Mouse (Mus musculus): ENCODE data around the gene Methig1. TPM values are rescaled to one million over a fixed set of nuclear protein-coding genes. Genes with fewer than 3 reads are reported as not detected.

Methig1 gene
- polyA plus RNA-seq, 1 experiment from 2014 or later = not detected

GRCm38 (mm10) chr15:100410918-100411672, 58.1 kb downstream of the Methig1 start:
- ATAC-seq = peak; percentile 85
- no peak overlapping the region for H3K9ac ChIP-seq (ENCODE audit: low read depth, low read length)
- no peak overlapping the region for H3K4me3 ChIP-seq (ENCODE audit: low read depth, low read length)
- H3K27ac ChIP-seq (ENCODE audit: low read depth, low read length) = peak overlapping the region; percentile 80
- no peaks in the 10 kb centered on the region for H3K27me3 ChIP-seq (replicated peaks; ENCODE audit: control insufficient read depth, insufficient read depth, low read length)
- peaks cover 41% of the 10 kb centered on the region for H3K36me3 ChIP-seq (ENCODE audit: control insufficient read depth, insufficient read depth)
- 41% methylated on average over 14 of the region's 14 CpGs for WGBS
- H3K4me2 ChIP-seq (replicated peaks; ENCODE audit: low read depth) = peak overlapping the region; percentile 35; the same call in 1 of the 2 replicates
- peaks cover 6% of the 10 kb centered on the region; the same call in 1 of the 2 replicates for H3K4me1 ChIP-seq (replicated peaks; ENCODE audit: control insufficient read depth, insufficient read depth, low read length)
- no peak for TF ChIP-seq CTCF (IDR thresholded peaks at IDR 0.05; ENCODE audit: low read depth)
- no peaks in the 10 kb centered on the region for H3K9me3 ChIP-seq (ENCODE audit: control insufficient read depth)

- no peaks in the 10 kb centered on the region for H3K9me3 ChIP-seq (ENCODE audit: control insufficient read depth)
- ATAC-seq = peak; percentile 33; the same call in 1 of the 2 replicates
- TF ChIP-seq CTCF (IDR thresholded peaks at IDR 0.05; ENCODE audit: low read depth) = no peak
- no peak overlapping the region for H3K9ac ChIP-seq (ENCODE audit: low read depth, low read length)
- peaks cover 39% of the 10 kb centered on the region for H3K36me3 ChIP-seq (ENCODE audit: control insufficient read depth, insufficient read depth)
- peaks cover 7% of the 10 kb centered on the region; the same call in 1 of the 2 replicates for H3K4me1 ChIP-seq (replicated peaks; ENCODE audit: control insufficient read depth, insufficient read depth, low read length)
- peak overlapping the region; percentile 80 for H3K27ac ChIP-seq (ENCODE audit: low read depth, low read length)
- no peaks in the 10 kb centered on the region for H3K27me3 ChIP-seq (replicated peaks; ENCODE audit: control insufficient read depth, insufficient read depth, low read length)
- H3K4me2 ChIP-seq (replicated peaks; ENCODE audit: low read depth) = no peak overlapping the region
- 79% methylated on average over 5 of the region's 5 CpGs for WGBS
- no peak overlapping the region for H3K4me3 ChIP-seq (ENCODE audit: low read depth, low read length)
These were observed 58.8 kb downstream of the Methig1 start for GRCm38 (mm10) chr15:100411731-100412130.

GRCm38 (mm10) chr15:100413306-100413705, 60.4 kb downstream of the Methig1 start:
- no peak for TF ChIP-seq CTCF (IDR thresholded peaks at IDR 0.05; ENCODE audit: low read depth)
- Histone ChIP-seq H3K9ac (ENCODE audit: low read depth, low read length) (no peak overlapping the region), H3K4me1 (replicated peaks; ENCODE audit: control insufficient read depth, insufficient read depth, low read length) (peaks cover 7% of the 10 kb centered on the region; the same call in 1 of the 2 replicates), H3K36me3 (ENCODE audit: control insufficient read depth, insufficient read depth) (peaks cover 24% of the 10 kb centered on the region), H3K9me3 (ENCODE audit: control insufficient read depth) (no peaks in the 10 kb centered on the region), H3K27ac (ENCODE audit: low read depth, low read length) (peak overlapping the region; percentile 80), H3K4me2 (replicated peaks; ENCODE audit: low read depth) (no peak overlapping the region), H3K4me3 (ENCODE audit: low read depth, low read length) (no peak overlapping the region), H3K27me3 (replicated peaks; ENCODE audit: control insufficient read depth, insufficient read depth, low read length) (no peaks in the 10 kb centered on the region)
- 51% methylated on average over 4 of the region's 5 CpGs for WGBS
- peak; percentile 6; the same call in 1 of the 2 replicates for ATAC-seq

DNA sequence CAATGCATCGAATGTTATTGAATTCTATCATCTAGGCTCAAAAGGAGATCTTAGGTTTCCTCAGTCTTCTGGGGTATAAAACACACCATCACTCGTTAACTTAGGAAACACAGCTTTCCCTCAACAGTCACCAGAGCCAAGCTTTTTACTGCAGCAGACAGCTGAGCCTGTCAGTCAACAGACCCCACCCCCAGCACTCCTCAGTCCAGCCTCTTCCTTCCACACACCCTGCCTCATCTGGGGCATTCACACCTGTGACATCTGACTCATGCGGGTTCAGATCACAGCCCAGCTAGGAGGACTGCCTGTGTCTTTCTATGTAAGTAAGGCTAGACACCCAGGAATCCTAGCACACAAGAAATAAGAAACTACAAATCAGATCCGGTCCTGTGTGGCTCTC, 61.1 kb downstream of the Methig1 start:
- Histone ChIP-seq H3K36me3 (ENCODE audit: control insufficient read depth, insufficient read depth) (peaks cover 17% of the 10 kb centered on the region), H3K27me3 (replicated peaks; ENCODE audit: control insufficient read depth, insufficient read depth, low read length) (no peaks in the 10 kb centered on the region), H3K9me3 (ENCODE audit: control insufficient read depth) (no peaks in the 10 kb centered on the region), H3K9ac (ENCODE audit: low read depth, low read length) (no peak overlapping the region), H3K4me3 (ENCODE audit: low read depth, low read length) (no peak overlapping the region), H3K4me2 (replicated peaks; ENCODE audit: low read depth) (no peak overlapping the region), H3K27ac (ENCODE audit: low read depth, low read length) (peak overlapping the region; percentile 80), H3K4me1 (replicated peaks; ENCODE audit: control insufficient read depth, insufficient read depth, low read length) (peaks cover 7% of the 10 kb centered on the region; the same call in 1 of the 2 replicates)
- TF ChIP-seq CTCF (IDR thresholded peaks at IDR 0.05; ENCODE audit: low read depth) = no peak
- peak; percentile 56 for ATAC-seq
- WGBS = 43% methylated on average over 4 of the region's 4 CpGs

GRCm38 (mm10) chr15:100414942-100415341, 62.0 kb downstream of the Methig1 start:
- Histone ChIP-seq H3K9me3 (ENCODE audit: control insufficient read depth) (no peaks in the 10 kb centered on the region), H3K9ac (ENCODE audit: low read depth, low read length) (no peak overlapping the region), H3K4me1 (replicated peaks; ENCODE audit: control insufficient read depth, insufficient read depth, low read length) (peaks cover 7% of the 10 kb centered on the region; the same call in 1 of the 2 replicates), H3K27me3 (replicated peaks; ENCODE audit: control insufficient read depth, insufficient read depth, low read length) (no peaks in the 10 kb centered on the region), H3K27ac (ENCODE audit: low read depth, low read length) (peak overlapping the region; percentile 80; the same call in 1 of the 2 replicates), H3K4me3 (ENCODE audit: low read depth, low read length) (no peak overlapping the region), H3K36me3 (ENCODE audit: control insufficient read depth, insufficient read depth) (peaks cover 7% of the 10 kb centered on the region), H3K4me2 (replicated peaks; ENCODE audit: low read depth) (no peak overlapping the region)
- WGBS = 93% methylated on average over 13 of the region's 13 CpGs
- TF ChIP-seq CTCF (IDR thresholded peaks at IDR 0.05; ENCODE audit: low read depth) = no peak
- no peak for ATAC-seq

DNA sequence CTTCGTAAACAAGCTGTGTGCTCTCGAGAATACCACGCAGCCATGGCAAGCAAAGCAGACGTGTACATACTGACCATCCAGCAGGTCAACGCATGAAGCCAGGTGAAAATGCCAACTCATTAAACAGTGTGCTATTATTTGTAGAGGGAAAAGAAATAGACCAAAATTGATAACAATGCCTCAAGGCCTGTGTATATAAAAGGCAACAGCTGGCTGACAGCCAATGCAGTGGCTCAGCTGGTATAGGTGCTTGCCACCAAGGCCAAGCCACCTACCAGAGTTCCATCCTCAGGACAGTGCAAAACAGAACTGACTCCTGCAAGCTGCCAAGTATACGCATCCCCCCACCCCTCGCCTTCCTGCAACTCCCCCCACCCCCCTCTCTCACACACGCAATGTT, 62.7 kb downstream of the Methig1 start:
- Histone ChIP-seq H3K4me1 (replicated peaks; ENCODE audit: control insufficient read depth, insufficient read depth, low read length) (peaks cover 7% of the 10 kb centered on the region; the same call in 1 of the 2 replicates), H3K27me3 (replicated peaks; ENCODE audit: control insufficient read depth, insufficient read depth, low read length) (no peaks in the 10 kb centered on the region), H3K9ac (ENCODE audit: low read depth, low read length) (no peak overlapping the region), H3K4me2 (replicated peaks; ENCODE audit: low read depth) (no peak overlapping the region), H3K9me3 (ENCODE audit: control insufficient read depth) (no peaks in the 10 kb centered on the region), H3K4me3 (ENCODE audit: low read depth, low read length) (no peak overlapping the region), H3K36me3 (ENCODE audit: control insufficient read depth, insufficient read depth) (no peaks in the 10 kb centered on the region; the same call in 1 of the 2 replicates), H3K27ac (ENCODE audit: low read depth, low read length) (peak overlapping the region; percentile 41; the same call in 1 of the 2 replicates)
- no peak for ATAC-seq
- WGBS = 79% methylated on average over 8 of the region's 8 CpGs
- TF ChIP-seq CTCF (IDR thresholded peaks at IDR 0.05; ENCODE audit: low read depth) = no peak
